Mouse (Mus musculus) liver, embryonic 11.5 days (tissue): ENCODE data around the gene Nrk. TPM values are rescaled to one million over a fixed set of nuclear protein-coding genes. Genes with fewer than 3 reads are reported as not detected.

Source experiments
- ATAC-seq: fragments of 200-750 bp; cut with Nextera tagmentation; replicated peaks from 2 replicates; pipeline ENCODE4 v1.8.0; 2017; ENCODE audit warnings: moderate number of reproducible peaks, mild to moderate bottlenecking, moderate TSS enrichment, moderate library complexity; ENCODE audit not compliant: low FRiP score
- DNase-seq: peaks from one replicate; pipeline ENCODE4 v3.0.0-alpha.2; 2017; ENCODE audit warnings: low spot score
- H3K27ac ChIP-seq: fragments of 300-500 bp; sonication (generic); 2 replicates; pipeline ENCODE4 v1.5.1; 2014; ENCODE audit warnings: mild to moderate bottlenecking, low read depth, low read length, control low read depth
- H3K27me3 ChIP-seq: fragments of 300-500 bp; sonication (generic); replicated peaks from 2 replicates; pipeline ENCODE4 v1.6.1; 2014; ENCODE audit warnings: low read length, mixed read lengths; ENCODE audit not compliant: control insufficient read depth, insufficient read depth
- H3K36me3 ChIP-seq: fragments of 300-500 bp; sonication (generic); 2 replicates; pipeline ENCODE4 v1.6.1; 2014; ENCODE audit warnings: mild to moderate bottlenecking, low read length, moderate library complexity, mixed read lengths; ENCODE audit not compliant: control insufficient read depth, insufficient read depth
- H3K4me1 ChIP-seq: fragments of 300-500 bp; sonication (generic); replicated peaks from 2 replicates; pipeline ENCODE4 v1.6.1; 2014; ENCODE audit warnings: low read length, mixed read lengths; ENCODE audit not compliant: control insufficient read depth, insufficient read depth
- H3K4me2 ChIP-seq: fragments of 300-500 bp; sonication (generic); 2 replicates; pipeline ENCODE4 v1.6.1; 2014; ENCODE audit warnings: mild to moderate bottlenecking, control low read depth, moderate library complexity
- H3K4me3 ChIP-seq: fragments of 300-500 bp; sonication (generic); 2 replicates; pipeline ENCODE4 v1.5.1; 2014; ENCODE audit warnings: low read depth, low read length, control low read depth
- H3K9ac ChIP-seq: fragments of 300-500 bp; sonication (generic); 2 replicates; pipeline ENCODE4 v1.6.1; 2014; ENCODE audit warnings: low read depth, low read length, control low read depth
- H3K9me3 ChIP-seq: fragments of 300-500 bp; sonication (generic); 2 replicates; pipeline ENCODE4 v1.6.1; 2016; ENCODE audit warnings: low read length, inconsistent platforms, mixed read lengths; ENCODE audit not compliant: control insufficient read depth
- WGBS: fragments of 180-500 bp; shearing (Covaris S2); extraction: QIAGEN DNeasy Blood & Tissue Kit; methylation state at CpG from one replicate; pipeline ENCODE4 v1.1.7; 2014; 5-methylcytosine and 5-hydroxymethylcytosine counted together
- polyA plus RNA-seq: library from polyadenylated mRNA; unstranded; fragments of >200 nt; fragmentation: Nextera tagmentation; extraction: Ambion mirVana; gene quantifications from 2 replicates; pipeline ENCODE4 v1.2.1, GENCODE M21; 2014

Nrk gene
- polyA plus RNA-seq, 1 experiment from 2014 or later = 18.0 TPM

DNA sequence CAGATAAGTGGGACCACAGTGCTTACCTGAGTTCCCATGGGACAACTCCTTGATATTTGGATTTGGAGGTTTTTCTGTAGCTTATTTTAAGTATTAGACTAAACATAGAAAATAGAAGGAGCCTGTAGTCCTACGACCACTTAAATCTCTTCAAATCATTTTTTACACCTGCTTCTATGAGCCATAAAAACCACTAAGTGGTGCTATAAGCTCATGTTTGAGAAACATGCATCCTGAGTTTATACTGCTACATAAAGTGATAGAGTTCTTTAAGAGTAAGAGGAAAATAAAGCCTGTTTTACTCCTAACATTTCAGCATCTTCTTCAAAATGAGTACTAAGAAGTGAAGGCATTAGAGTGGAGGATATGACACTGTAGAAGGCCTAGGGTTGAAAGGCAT is 102.3 kb downstream of the Nrk start:
- H3K4me2 ChIP-seq = no peak overlapping the region

DNA sequence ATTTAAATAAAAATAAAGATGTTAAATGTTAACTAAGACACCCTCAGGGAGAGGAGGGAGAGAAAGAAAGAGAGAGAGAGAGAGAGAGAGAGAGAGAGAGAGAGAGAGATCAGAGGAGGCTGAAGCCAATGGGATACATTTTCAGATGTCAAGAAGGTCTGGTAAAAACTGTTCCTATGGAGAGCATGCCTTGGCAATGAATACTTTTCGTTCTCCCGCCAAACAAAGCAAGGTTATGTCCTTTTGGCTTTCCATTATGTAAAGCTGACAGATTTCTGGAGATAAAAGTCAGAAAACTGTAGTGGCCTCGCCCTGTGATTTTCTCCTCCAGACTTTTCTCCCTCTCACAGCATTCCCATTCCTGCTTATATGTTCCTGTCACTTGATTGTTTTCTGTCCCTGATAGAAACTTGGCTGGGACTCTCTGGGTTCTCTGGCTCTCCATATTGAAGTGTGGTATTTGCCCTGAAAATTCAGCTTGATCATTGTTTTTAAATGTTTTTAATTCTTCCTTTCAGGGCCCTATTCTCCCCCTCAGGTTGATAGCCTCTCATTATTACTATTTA is 112.4 kb downstream of the Nrk start:
- no peaks in the 10 kb centered on the region for H3K36me3 ChIP-seq
- H3K27ac ChIP-seq = no peak overlapping the region
- DNase-seq = no peak

More for the DNA sequence above, 102.3 kb downstream of the Nrk start:
- WGBS = 66% methylated on average over 1 of the region's 1 CpGs
- H3K27ac ChIP-seq = no peak overlapping the region
- no peak for DNase-seq
- no peaks in the 10 kb centered on the region for H3K27me3 ChIP-seq
- H3K9me3 ChIP-seq = no peaks in the 10 kb centered on the region
- no peaks in the 10 kb centered on the region for H3K36me3 ChIP-seq
- no peak for ATAC-seq
- H3K4me3 ChIP-seq = no peak overlapping the region
- H3K9ac ChIP-seq = no peak overlapping the region
- no peaks in the 10 kb centered on the region for H3K4me1 ChIP-seq

DNA sequence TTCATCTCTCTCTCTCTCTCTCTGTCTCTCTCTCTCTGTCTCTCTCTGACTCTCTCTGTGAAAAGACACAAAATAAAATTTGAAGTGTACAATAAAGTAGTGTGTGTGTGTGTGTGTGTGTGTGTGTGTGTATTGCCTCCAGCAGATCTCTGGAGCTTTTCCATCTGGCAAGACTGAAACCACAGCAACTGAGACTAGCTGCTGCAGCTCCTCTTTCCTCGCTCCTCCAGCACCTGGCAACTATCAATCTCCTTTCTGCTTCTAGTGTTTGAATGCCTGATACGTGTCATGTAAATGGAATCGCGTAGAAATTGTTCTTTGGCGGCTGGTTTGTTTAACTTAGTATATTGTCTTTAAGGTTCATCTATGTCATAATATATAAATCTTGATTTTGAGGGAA is 113.1 kb downstream of the Nrk start:
- no peaks in the 10 kb centered on the region for H3K4me1 ChIP-seq
- no peaks in the 10 kb centered on the region for H3K9me3 ChIP-seq
- H3K9ac ChIP-seq = no peak overlapping the region
- DNase-seq (no peak), ATAC-seq (no peak)
- no peak overlapping the region for H3K4me3 ChIP-seq
- 63% methylated on average over 5 of the region's 5 CpGs for WGBS
- H3K4me2 ChIP-seq = no peak overlapping the region
- H3K36me3 ChIP-seq = no peaks in the 10 kb centered on the region
- H3K27ac ChIP-seq = no peak overlapping the region
- no peaks in the 10 kb centered on the region for H3K27me3 ChIP-seq

More for the DNA sequence above, 112.4 kb downstream of the Nrk start:
- no peaks in the 10 kb centered on the region for H3K9me3 ChIP-seq
- H3K27me3 ChIP-seq = no peaks in the 10 kb centered on the region
- H3K4me2 ChIP-seq = no peak overlapping the region
- whole genome bisulfite sequencing = 67% methylated on average over 3 of the region's 3 CpGs
- H3K4me3 ChIP-seq = no peak overlapping the region
- H3K9ac ChIP-seq = no peak overlapping the region
- ATAC-seq = no peak
- H3K4me1 ChIP-seq = no peaks in the 10 kb centered on the region

DNA sequence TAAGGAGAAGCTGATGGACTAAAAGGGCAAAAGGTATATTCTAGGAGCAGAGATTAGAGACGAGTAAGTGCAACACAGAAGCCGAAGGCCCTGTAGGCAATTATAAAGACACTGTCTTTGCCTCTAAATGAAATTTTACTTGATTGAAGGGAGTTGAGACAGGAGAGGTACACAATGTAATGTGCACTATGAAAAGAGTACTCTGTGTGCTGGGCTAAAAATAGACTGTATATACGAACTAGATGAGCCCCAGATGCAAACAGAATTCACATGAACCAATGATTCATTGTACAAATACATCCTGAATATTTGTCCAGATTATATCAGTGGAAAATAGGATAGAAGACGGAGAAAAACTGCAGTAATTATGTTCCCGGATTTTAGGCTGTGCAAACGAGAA is 113.7 kb downstream of the Nrk start:
- Histone ChIP-seq H3K36me3 (no peaks in the 10 kb centered on the region), H3K4me1 (no peaks in the 10 kb centered on the region), H3K27ac (no peak overlapping the region), H3K27me3 (no peaks in the 10 kb centered on the region), H3K9ac (no peak overlapping the region), H3K4me3 (no peak overlapping the region), H3K9me3 (no peaks in the 10 kb centered on the region), H3K4me2 (no peak overlapping the region)
- 74% methylated on average over 6 of the region's 6 CpGs for WGBS
- ATAC-seq = no peak
- DNase-seq = no peak

DNA sequence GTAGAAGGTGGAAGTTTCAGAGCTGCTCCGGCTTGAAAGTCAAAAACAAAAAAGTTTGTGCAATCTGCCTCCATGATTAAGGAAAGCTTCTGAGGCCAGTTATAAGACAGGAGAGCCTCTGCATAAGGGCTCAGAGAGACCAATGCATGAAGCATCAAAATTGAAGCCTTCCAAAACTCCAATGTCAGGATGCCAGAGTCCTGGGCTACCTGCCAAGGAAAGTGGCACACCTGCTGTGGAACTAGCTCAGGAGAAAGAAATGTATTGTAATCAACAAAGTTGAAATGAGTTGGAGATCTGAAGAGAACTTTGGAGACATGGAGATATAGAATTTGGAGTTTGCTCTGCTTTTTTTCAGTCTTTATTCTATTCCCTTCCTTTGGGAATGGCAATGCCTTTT is 123.4 kb downstream of the Nrk start:
- Histone ChIP-seq H3K4me2 (no peak overlapping the region), H3K9ac (no peak overlapping the region), H3K27me3 (no peaks in the 10 kb centered on the region), H3K27ac (no peak overlapping the region), H3K9me3 (no peaks in the 10 kb centered on the region), H3K4me1 (no peaks in the 10 kb centered on the region), H3K4me3 (no peak overlapping the region), H3K36me3 (no peaks in the 10 kb centered on the region)
- ATAC-seq = no peak
- 89% methylated on average over 1 of the region's 1 CpGs for WGBS
- no peak for DNase-seq

DNA sequence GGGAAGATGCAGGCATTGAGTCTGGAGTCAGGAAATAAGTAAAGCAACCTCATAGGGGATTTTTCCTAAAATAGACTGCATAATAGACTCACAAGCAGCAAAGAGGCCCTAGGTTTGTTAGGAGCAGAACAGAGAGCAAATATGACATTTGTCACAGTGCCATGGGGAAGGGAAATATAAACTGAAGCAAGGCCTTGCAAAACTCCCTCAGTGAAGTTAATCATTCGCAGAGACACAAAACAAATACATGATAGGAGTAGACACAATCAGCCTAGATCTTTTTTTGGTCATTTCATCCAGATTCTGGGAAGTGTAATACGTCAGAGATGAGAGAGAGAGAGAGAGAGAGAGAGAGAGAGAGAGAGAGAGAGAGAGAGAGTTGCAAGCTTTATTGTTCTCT is 125.1 kb downstream of the Nrk start:
- H3K9me3 ChIP-seq = no peaks in the 10 kb centered on the region
- no peak overlapping the region for H3K9ac ChIP-seq
- H3K4me3 ChIP-seq = no peak overlapping the region
- ATAC-seq = no peak
- H3K36me3 ChIP-seq = no peaks in the 10 kb centered on the region
- no peaks in the 10 kb centered on the region for H3K27me3 ChIP-seq
- H3K27ac ChIP-seq = no peak overlapping the region
- no peak for DNase-seq
- no peak overlapping the region for H3K4me2 ChIP-seq
- 59% methylated on average over 2 of the region's 2 CpGs for WGBS
- H3K4me1 ChIP-seq = no peaks in the 10 kb centered on the region

DNA sequence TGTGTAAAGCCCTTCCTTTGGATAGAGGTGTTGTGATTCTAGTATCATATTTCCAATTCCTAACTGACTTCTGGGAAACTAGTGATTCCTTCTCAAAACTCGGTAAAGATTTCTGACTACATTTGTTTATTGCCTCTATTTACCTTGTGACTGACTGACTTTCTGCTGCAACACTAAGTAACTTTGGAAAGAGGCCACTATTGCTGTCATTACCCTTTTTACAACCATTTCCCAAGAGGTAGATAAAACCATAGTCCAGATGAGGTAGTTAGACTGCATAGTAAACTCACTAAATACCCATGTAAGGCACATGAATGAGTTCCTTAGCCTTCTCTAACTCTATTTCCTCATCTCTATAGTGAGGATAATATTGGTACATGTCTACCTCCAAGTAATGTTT is 126.9 kb downstream of the Nrk start:
- no peak overlapping the region for H3K27ac ChIP-seq
- ATAC-seq = no peak
- no peaks in the 10 kb centered on the region for H3K4me1 ChIP-seq
- no peak overlapping the region for H3K4me2 ChIP-seq
- H3K9ac ChIP-seq = no peak overlapping the region
- H3K27me3 ChIP-seq = no peaks in the 10 kb centered on the region
- H3K4me3 ChIP-seq = no peak overlapping the region
- DNase-seq = no peak
- no peaks in the 10 kb centered on the region for H3K9me3 ChIP-seq
- WGBS = 65% methylated on average over 1 of the region's 1 CpGs
- H3K36me3 ChIP-seq = no peaks in the 10 kb centered on the region

DNA sequence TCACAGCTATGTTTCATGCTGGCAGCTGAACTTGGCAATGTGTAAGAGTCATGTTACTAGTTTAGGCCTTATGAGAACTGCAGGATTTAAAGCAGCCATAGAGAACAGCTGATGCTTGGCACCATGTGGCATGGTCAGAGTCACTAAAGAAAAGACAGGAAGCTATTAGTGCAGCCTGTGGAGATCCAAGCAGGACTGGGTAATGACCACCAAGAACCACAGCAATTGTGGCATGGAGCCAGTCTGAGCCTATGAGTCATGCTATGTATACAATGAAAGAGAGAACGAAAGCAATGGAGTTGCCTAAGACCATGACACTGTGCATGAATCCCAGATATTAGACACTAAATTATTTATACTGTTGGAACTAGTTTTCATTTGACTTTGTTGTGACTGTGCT is 137.7 kb downstream of the Nrk start:
- no peaks in the 10 kb centered on the region for H3K27me3 ChIP-seq
- H3K4me2 ChIP-seq = no peak overlapping the region
- H3K4me1 ChIP-seq = no peaks in the 10 kb centered on the region
- H3K27ac ChIP-seq = no peak overlapping the region
- H3K9ac ChIP-seq = no peak overlapping the region
- DNase-seq (no peak), ATAC-seq (no peak; the same call in 1 of the 2 replicates)
- no peak overlapping the region for H3K4me3 ChIP-seq
- H3K36me3 ChIP-seq = no peaks in the 10 kb centered on the region
- 75% methylated on average over 1 of the region's 1 CpGs for WGBS
- no peaks in the 10 kb centered on the region for H3K9me3 ChIP-seq

DNA sequence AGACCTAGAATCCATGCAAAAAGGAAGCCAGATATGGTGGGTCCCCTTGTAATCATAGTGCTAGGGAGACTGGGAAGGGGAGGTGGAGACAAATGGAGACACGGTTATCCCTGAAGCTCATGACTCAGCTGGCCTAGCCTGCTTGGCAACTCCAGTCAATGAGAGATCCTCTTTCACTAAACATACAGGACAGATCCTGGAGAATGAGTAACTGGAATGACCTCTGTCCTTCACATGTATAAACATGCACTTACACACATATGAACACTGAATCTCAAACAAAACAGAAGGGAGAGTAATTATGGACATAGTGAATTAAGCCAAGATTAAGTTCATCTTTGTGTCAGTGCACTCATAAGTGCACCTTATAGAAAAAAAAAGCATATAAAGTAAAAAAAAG is 138.9 kb downstream of the Nrk start:
- no peaks in the 10 kb centered on the region for H3K9me3 ChIP-seq
- no peak for ATAC-seq
- no peak overlapping the region for H3K4me2 ChIP-seq
- 60% methylated on average over 1 of the region's 1 CpGs for WGBS
- H3K9ac ChIP-seq = no peak overlapping the region
- H3K27me3 ChIP-seq = no peaks in the 10 kb centered on the region
- H3K36me3 ChIP-seq = no peaks in the 10 kb centered on the region
- no peak overlapping the region for H3K27ac ChIP-seq
- DNase-seq = no peak
- H3K4me1 ChIP-seq = no peaks in the 10 kb centered on the region
- no peak overlapping the region for H3K4me3 ChIP-seq
